Mouse (Mus musculus) frontal cortex, adult 2 months (tissue): ENCODE data around the gene Cyb5d1. TPM values are rescaled to one million over a fixed set of nuclear protein-coding genes. Genes with fewer than 3 reads are reported as not detected.

ENCODE experiments used
- DNase-seq, 2 experiments: peaks; one replicate each; pipeline ENCODE4 v3.0.0; 2022; ENCODE audit warnings: low spot score in 1 of 2; ENCODE audit errors: extremely low spot score in 1 of 2
- polyA plus RNA-seq: library from polyadenylated mRNA; depleted of rRNA; stranded (reverse); fragments of >200 nt; gene quantifications from 2 replicates; pipeline ENCODE4 v1.2.3, GENCODE M21; 2012; rRNA removed

The Cyb5d1 gene
- 34.2 and 35.7 TPM in 2 replicates for polyA plus RNA-seq

DNA sequence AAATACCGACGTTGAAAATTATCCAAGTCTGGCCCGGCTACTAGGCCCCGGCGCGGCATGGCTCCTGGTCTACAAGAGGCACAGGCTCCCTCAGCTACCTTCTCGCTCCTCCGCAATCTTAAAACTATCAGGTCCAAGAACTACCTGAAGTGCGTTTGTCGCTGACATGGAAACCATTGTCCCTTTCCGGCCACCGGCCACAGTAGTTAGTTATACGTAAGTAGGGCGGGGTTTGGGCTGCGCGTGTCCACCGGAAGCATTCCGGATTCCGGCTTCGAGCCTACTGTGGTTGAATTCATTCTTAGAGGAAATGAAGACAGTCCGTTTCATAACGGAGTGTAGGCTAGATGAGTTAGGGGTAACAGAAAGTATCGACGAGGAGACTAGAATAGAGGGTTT, at the start of gene Cyb5d1, which contains the start of gene Naa38:
Gene Cyb5d1 (minus strand): TSS at position 397 of the 399 bp plus-strand sequence.
Gene Naa38 (plus strand): TSS at position 253 of the 399 bp plus-strand sequence.
- DNase-seq, result peak; percentile 86 to 94

DNA sequence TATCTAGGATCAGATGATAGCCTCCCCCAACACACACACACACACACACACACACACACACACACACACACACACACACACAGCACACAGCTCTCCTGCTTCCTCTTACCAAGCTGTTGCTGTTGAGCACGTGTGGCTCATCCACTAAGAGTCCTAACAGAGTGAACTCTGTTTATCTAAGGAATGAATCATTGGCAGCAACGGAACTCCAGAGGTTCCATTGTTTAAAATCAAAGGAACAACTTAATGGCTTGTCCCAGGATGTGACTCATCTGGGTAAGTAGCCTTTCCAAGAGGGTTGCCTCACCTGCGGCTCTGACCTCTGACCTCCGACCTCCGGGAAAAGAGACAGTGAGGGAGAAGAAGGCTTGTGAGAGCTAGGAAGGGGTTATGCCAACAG, 47.9 kb upstream of the Cyb5d1 start:
- no peak for DNase-seq

DNA sequence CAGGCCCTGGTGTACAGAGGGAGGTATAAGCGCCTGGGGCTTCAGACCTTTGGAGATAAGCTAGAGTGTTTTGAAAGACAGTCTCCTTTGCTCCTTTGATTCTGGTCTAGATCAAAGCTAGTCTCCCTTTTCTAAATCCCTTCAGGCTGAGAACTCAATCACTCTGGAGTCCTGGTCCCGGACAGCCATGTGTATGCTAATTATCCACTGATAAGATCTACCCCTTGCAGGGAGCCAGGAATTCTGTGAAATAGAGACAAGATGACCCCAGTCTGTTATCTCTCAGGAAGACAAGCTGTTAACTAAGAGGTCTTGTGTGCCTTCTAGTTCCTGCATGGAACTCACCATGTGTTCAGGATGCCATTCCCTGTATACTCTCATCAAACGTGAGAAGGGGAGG, 41.9 kb upstream of the Cyb5d1 start:
- DNase-seq, result no peak

DNA sequence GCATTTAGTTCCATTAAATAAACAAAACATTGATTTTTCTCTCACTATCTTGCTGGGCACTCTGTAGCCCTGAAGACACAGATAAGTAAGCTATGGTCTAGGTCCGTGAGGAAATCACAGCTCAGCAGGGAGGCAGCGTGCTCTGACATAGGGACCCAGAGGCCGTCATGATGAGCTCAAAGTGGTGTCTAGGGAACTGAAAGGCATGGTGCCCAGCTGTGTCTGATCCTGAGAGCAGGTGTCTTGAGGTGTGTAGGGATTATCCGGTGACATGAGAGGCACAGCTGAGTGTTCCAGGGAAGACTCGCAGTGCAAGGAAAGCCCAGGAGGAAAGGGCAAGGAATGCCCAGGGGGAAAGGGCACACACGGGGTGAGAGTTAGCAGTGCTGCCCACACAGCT, 37.8 kb upstream of the Cyb5d1 start:
- DNase-seq, result no peak

DNA sequence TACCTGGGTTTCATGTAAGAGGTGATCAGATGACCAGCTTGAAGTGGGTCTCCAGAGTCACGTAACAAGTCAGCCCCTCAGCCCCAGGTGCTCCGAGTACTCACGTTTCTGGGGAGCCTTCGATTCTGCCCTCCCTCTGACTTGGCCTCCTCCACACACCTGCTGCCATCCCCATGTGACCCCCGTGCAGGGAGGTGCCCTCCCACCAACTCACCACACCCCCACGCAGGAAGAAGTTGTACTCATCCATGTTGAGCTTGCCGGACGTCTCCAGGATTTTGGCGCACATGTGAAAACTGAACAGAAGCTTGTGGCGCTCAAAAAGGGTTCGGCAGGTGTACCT, 37.2 kb upstream of the Cyb5d1 start:
- no peak for DNase-seq

DNA sequence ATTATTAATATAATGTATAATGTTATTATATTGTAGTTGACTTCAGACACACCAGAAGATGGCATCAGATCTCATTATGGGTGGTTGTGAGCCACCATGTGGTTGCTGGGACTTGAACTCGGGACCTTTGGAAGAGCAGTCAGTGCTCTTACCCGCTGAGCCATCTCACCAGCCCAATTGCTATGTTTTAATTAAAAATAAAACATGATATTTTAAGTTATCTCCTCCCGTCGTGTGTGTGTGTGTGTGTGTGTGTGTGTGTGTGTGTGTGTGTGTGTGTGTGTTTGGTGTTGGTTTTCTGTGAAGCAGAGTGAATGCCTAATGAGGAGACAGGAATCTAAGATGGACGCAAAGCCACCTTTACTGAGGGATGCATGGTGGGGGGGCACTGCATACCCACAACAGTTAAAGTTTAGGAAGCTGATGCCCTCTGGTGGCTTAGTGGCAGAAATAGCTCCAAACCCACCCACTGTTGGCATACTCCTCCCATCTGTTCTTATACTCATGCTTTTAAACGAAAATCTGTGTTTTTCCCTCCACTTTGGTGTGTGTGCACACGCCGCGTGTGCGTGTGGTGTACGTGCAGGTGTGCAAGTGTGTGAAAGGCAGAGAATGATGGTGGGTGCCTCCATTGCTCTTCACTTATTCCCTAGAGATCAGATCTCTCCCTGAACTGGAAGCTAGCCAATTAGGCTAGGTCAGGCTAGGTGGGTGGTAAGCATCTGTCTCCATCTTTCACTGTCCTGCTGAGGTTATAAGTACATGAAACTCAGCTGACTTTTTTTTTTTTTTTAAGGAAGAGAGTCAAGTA, 36.6 kb upstream of the Cyb5d1 start:
- DNase-seq, result peak; percentile 67 to 88

DNA sequence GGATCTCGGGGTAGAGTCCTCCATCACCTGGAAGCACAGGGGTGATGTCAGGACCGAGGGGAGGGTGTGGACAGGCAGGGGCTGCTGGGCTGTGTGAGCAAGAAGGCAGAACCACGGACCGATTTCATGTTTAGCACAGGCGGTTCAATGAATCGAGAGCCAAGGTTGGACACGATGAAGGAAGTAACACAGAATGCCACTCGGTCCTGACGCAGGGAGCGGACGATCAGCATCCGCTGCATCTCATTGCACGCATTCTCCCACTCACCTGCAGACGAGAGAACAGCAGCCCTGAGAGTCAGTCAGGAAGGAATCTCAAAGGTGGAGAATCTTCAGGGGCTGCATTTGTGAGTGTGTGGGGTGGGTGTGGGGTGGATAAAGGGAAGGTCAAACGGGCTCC, 35.2 kb upstream of the Cyb5d1 start:
- DNase-seq, result no peak

DNA sequence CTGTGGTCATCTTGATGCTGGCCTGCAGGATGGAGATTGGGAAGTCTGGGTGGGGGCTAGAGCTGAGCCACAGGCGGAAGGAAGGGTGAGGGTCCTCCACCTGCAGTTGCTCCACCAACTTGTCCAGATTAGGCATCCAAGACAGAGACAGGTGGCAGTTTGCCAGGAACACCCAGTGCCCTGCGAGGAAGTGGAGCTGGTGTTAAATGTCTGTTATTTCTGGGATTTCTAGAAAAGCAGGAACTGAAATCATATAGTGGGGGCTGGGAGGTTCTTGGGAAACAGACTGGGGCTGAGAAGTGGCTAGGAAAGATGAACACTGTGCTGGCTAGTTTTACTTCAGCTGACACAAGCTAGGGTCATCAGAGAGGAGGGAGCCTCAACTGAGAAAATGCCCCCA, 33.9 kb upstream of the Cyb5d1 start:
- DNase-seq, result no peak

DNA sequence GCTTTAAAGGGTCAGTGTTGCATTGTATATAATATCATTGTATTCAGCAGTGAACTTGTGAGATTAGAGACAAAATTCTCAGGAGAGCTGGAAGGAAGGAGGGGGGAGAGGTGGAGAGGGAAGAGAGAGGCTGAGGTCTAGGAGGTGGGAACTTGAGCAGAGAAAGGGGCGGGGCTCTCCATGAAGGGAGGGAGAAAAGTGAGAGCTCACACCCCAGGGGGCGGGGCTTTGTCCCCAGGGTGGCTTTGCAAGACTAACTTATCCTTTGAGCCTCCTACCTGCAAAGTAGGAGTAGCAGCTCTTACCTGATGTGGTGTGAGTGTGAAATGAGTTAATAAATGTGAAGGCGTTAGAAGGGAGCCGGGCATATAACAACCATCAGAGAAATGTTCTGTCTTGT, 33.3 kb upstream of the Cyb5d1 start:
- no peak for DNase-seq

DNA sequence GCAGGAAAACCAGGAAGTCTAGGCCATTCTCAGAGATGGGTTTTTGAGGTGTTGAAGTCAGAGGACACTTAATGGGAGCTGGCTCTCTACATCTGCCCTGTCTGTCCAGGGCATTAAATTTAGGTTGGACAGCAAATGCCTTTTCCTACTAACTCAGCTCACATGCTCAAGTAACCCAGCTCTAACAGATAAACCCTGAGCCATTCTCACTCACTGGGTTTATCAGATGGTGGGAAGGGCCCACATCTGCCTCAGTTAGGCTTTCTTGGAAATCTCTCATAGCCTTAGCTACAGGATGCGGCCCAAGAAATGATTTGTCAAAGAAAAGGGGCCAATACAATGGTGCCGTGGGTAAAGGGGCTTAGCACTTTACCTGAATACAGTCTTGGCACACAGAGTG, 30.8 kb upstream of the Cyb5d1 start:
- DNase-seq, result no peak

DNA sequence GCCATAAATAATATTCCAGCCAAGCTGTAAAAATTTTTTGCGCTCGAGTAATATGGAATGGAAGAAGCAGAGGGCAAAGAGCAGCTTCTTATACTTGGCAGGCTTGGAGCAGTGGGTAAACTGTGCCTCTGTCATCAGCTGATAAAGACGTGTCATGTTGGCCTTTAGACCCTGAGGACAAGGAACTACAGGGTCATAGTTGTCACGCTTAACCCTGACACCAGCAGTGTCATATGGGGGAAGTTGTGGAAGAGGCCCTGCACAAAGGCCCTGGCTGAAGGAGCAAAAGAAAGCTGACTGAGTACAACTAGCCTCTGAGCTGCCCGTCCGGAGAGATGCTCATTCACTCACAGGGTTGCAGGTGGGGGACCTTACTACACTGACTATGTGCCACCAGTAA, 28.5 kb upstream of the Cyb5d1 start:
- DNase-seq, result no peak

DNA sequence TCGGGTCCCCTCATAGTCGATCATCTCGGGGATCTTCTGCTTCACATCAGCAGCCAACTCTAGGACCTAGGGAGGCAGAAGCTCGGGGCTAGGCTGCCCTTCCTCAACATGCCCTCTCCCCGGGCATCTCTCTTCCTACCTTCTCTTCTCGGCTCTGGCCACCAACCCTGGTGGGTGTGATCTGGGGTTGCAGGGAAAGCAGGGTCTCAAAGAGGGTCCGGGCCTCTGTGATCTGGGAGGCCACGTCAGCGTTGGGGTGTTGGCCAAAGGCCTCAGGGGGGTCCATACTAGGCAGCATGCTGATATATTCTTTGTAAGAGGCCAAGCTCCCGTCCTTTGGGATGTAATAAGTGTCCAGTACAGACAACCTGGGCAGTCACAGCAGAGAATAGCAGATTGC, 27.4 kb upstream of the Cyb5d1 start:
- no peak for DNase-seq

DNA sequence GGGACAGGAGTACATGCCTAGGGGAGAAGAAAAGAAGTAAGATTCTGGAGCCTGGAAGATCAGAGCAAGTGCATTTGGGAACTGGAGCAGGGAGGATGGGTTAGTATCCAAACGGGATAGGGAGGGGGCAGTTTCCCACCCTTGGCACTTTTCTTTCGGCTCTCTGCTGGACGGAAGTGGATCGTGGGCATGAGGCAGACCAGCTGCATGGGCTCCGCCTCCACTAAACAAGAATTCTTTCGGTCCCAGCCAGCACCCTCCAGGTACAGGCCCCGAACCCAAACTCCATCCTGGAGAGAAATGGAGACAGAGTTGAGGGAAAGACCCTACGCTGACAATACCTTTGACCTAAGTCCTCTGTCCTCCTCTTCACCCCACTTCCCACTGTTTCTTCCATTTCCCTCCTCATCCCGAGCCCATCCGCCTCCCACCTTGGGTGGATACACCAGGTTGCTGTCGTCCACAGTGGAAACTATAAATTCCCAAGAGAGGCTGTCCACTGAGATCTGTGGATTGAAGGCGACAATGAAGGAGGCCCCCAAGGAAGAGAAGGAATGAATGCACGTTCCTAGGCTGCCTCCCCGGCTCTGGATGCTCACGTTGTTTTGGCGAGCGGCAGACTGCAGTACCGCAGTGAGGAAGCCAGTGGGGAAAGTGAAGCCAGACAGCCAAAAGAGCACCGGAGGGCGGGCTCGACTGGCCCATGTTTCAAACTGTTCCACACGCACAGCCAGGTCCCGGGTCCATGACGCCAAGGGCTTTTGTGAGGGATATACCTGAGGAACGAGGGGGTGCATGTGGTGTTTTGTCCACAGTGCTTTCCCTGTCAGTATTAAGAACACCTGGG, 25.9 kb upstream of the Cyb5d1 start:
- no peak for DNase-seq

DNA sequence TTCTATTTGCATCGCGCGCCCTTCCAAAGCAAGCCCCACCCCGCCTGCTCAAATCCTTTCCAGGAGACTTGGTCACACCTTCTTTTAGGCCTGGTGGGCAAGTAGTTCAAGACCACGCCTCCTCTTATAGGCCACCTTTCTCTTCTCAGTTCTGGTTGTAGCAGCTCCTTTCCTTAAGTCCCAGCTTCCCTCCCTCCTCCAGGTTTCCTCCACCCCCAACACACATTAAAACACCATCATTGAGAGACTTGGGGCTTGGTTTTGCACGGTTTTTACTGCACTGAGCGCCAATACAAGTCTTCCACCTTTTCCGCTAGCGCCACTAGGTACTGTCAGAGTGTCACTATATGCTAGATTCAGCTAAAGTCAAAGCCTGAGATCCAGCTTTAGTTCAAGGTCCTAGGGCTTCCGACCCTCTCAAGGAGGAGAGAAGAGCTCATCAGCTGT, 25.1 kb upstream of the Cyb5d1 start:
- no peak for DNase-seq

DNA sequence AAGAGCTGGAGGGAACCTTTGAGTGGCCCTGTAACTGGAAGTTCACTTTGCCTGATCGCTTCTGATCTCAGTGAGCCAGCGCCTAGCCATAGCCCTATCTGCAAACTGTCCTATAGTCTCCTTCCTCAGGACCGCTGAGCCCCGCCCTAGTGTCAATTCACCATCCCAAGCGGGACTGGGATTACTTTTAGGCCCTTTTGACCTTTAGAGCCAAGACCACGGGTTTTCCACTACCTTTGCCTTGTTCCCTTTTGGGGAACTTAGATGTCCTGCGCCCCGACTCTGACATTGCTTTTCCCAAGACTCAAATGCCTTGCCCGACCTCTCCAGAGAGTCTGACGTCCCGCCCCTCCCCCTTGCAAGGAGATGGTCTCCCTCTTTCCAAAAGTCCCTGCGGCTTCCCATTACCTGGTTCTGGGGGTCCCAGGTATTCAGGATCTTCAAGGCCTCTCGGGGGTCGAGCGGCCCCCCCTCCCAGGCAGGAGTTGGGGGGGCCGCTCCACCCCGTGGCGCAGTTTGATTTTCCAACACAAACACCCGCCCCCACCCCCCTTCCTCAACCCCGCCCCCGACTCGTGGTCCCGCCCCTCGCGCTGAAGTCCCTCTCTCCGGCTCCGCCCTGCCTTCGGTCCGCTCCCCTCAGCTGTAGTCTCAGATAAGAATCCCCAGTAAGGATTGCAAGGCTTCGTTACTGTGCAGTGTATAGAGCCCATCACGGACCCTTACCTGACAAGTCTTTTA, 24.6 kb upstream of the Cyb5d1 start:
- DNase-seq, result no peak

DNA sequence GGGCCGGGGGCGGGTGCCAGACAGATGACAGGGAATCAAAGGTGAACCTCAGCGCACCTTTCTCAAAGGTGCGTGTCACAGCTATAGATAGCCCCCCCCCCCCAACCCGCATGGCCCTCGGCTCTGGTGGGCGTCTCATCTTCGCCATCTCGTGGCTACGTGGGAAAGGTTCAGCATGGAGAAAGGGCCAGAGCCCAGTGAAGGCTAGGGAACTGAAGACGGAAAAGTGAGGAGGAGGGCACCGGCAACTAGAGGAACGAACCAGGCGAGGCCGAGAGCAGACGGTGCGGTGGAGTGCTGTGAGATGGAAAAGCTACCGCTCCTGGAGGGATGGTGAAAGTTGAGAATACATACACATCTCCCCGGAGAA, 24.0 kb upstream of the Cyb5d1 start:
- DNase-seq, result peak in 1 of 2 experiments; percentile 66

DNA sequence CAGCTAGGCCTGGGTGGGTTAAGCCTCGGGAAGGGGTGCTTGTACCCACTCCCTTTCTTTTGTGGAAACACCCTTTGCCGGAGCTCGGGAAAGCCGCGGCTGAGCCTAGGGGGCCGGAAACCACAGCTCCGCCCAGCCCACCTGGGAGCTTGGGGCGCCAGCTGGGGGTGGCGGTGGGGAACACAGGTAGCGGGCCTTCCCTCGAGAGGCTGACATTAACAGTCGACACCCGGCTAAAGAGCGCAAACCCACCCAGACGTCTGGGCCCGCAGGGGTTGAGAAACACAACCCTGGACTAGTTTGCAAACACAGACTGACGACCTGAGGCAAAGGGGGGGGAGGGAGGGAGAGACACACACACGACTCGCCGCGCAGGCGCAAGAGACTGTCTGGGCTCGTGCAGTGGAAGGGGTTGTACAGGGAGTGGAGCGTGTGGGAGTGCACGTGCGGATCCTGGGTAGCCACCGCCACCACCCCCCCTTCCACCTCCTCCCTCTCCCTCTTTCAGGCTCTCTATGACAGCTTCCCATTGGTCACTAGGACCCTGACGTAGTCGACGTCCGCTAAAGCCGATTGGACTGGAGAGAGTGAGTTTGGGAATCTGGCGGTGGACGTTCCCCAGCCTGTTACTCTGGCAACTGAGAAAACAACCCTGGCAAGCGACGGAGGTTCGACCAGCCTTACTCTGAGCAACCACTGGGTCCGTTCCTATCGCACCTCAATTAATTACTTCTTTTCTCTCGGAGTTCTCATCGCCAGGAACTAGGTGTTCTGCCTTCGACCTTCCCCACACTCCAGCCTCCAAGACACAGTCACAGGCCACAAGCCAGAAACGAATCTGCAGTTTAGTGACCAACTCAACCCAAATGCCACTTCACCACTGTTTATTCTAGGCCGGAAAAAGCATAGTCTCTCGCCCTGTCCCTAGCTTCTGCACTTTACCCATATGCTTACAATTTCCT, 23.3 kb upstream of the Cyb5d1 start:
- peak; percentile 92 to 93 for DNase-seq

DNA sequence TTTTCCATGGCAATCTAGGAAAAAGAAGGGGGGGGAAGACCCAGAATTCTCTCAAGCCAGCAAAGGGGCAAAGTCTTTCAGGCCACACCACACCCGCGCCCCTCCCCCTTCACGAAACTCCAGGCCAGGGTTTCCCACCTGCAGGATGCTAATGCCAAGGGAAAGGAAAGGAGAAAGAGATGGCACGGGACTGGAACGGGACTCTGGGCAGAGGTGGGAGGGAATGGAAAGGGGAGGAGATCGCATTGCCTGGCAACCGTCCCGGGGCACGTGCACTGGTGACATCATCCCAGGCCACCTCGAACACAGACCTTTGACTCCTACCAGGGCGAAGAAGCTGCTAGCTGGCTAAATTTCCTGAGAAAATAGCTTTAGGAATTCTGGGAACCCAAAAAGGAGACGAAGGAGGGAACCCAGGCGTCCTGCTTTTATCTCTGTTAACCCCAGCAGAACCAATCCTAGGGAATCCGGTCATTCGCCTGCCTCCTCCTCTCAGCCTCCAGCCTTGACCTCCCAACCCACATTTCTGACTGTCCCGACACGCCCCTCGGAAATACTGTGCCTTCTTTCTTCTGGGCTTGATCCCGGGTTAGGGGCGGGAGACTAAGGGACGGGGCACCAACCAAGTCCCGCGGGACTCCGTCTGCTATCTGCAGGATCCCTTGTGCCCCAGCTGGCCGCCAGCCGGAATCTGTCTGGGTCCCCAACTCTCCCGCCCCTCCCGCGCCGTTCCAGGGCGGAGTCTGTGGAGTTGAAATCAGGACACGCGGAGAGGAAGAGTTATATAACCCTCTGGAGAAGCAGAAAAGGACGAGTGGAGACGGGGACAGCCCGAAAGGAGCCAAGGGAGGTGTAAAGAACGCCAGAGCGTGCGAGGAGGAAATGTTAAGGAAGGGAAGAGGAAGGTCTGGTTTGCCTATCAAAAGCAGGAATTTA, 22.3 kb upstream of the Cyb5d1 start:
- peak in 1 of 2 experiments; percentile 92 for DNase-seq

DNA sequence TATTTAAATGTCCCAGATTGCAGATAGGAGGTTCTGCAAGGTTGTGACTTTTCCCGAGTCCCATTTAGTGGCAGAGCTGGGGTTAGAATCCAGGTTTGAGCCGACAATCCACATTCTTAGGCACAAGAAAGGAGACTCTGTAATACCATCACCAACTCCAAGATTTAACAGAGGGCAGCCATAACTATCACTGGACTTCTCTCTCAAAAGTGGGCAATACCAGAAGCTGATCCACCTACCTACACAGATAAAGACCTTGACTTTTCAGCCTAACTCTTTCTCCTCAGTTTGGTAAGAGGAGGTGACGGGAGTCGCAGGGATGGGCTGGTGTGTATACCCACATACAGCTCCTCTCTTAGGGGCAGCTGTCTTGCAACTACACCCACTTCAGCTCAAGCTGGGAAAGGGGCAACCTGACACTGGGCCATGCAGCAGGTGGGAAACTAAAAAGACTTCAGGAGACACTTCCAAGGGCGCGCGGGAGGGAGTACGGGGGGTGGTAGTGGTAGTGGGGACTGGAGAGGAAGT, 21.6 kb upstream of the Cyb5d1 start:
- no peak for DNase-seq
